Mouse (Mus musculus) liver, adult 2 months (tissue): ENCODE measurements at regions not wholly inside any gene's neighbourhood (a gene's known extent, or its start where the extent isn't known, plus 50 kb on each side); places are given as distances from the start of the nearest gene placed in this dataset.

ENCODE experiments used
- CTCF ChIP-seq: fragments of 200-500 bp; IDR thresholded peaks from 2 replicates; pipeline ENCODE4 v1.5.1; 2011; ENCODE audit warnings: low read depth, low read length, control low read depth
- POLR2A ChIP-seq: fragments of 200-500 bp; IDR thresholded peaks from 2 replicates; pipeline ENCODE4 v1.6.1; 2011; ENCODE audit warnings: low read length, control low read depth; ENCODE audit not compliant: insufficient read depth; ENCODE audit errors: extremely low read depth

GRCm38 (mm10) chr5:64462411-64462810 is 306.3 kb downstream of the Tbc1d1 start:
- TF ChIP-seq POLR2A (no peak), CTCF (no peak)
